Comparison of ENCODE assay signal across 13 mouse cellular contexts in genomic region chrX:109191436-109191835, GRCm38 (mm10). TPM values are rescaled to one million over a fixed set of nuclear protein-coding genes. Genes with fewer than 3 reads are reported as not detected.
DNase-seq lines count a peak whose midpoint lies in the region; ATAC-seq lines count a peak whose summit lies in the region.
"Had no signal": no experiment of that assay in that cellular context is flagged by ENCODE, and none has a peak within 500 bp of the region (broad histone marks: within the 10 kb centered on the region; RNA-seq: fewer than 3 reads in every experiment).

No protein-coding gene starts in this region.

- WGBS in heart, embryonic 10.5 days = 63% methylated on average over 4 of the region's 4 CpGs
- WGBS in forebrain, embryonic 10.5 days = 78% methylated on average over 4 of the region's 4 CpGs
- 50% methylated on average over 4 of the region's 4 CpGs for WGBS in hindbrain, embryonic 11.5 days

- H3K27me3 ChIP-seq in heart, embryonic 10.5 days (ENCODE audit: insufficient read depth, poor library complexity, severe bottlenecking) = no peaks in the 10 kb centered on the region
- H3K27me3 ChIP-seq in forebrain, embryonic 10.5 days (ENCODE audit: poor library complexity, severe bottlenecking) = no peaks in the 10 kb centered on the region
- H3K27me3 ChIP-seq in hindbrain, embryonic 11.5 days (ENCODE audit: control insufficient read depth, insufficient read depth, low read length) = no peaks in the 10 kb centered on the region
- H3K27me3 ChIP-seq: neural tube, embryonic 13.5 days had no signal

- H3K4me3 ChIP-seq in heart, embryonic 10.5 days = no peak overlapping the region
- H3K4me3 ChIP-seq in forebrain, embryonic 10.5 days = no peak overlapping the region
- H3K4me3 ChIP-seq in hindbrain, embryonic 11.5 days (ENCODE audit: low read depth, low read length) = no peak overlapping the region
- H3K4me3 ChIP-seq: neural tube, embryonic 13.5 days had no signal

- H3K4me2 ChIP-seq in hindbrain, embryonic 11.5 days (replicated peaks; ENCODE audit: low read depth, low read length) = no peak overlapping the region
- H3K4me2 ChIP-seq: neural tube, embryonic 13.5 days had no signal

- DNase-seq in heart, adult 11 months = peak; percentile 97
- DNase-seq in heart, embryonic 10.5 days (ENCODE audit: low spot score) = no peak
- DNase-seq in heart, adult 18-20 months = peak; percentile 22 to 71
- peak; percentile 31 for DNase-seq in kidney, postnatal 14 days
- DNase-seq in forebrain, embryonic 10.5 days (ENCODE audit: extremely low spot score, low spot score) = no peak
- no peak for DNase-seq in hindbrain, embryonic 11.5 days (ENCODE audit: low spot score)
- no peak for DNase-seq in right cerebral cortex, postnatal 25 days
- DNase-seq: cerebellum, adult 11-12 months; thymus, postnatal 36 days had no signal

- H3K27ac ChIP-seq in heart, embryonic 10.5 days = no peak overlapping the region
- no peak overlapping the region for H3K27ac ChIP-seq in forebrain, embryonic 10.5 days
- no peak overlapping the region for H3K27ac ChIP-seq in hindbrain, embryonic 11.5 days (ENCODE audit: low read depth, low read length)
- H3K27ac ChIP-seq: neural tube, embryonic 13.5 days had no signal

- ATAC-seq in megakaryocyte progenitor cell, adult 5-6 weeks (replicated peaks; ENCODE audit: poor library complexity) = peak; percentile 93
- ATAC-seq in hindbrain, embryonic 11.5 days (ENCODE audit: low FRiP score) = no peak

- no peaks in the 10 kb centered on the region for H3K4me1 ChIP-seq in heart, embryonic 10.5 days
- H3K4me1 ChIP-seq in forebrain, embryonic 10.5 days = no peaks in the 10 kb centered on the region
- H3K4me1 ChIP-seq in hindbrain, embryonic 11.5 days (replicated peaks; ENCODE audit: control insufficient read depth, insufficient read depth, low read length) = no peaks in the 10 kb centered on the region
- H3K4me1 ChIP-seq: neural tube, embryonic 13.5 days had no signal

- no peak overlapping the region for H3K9ac ChIP-seq in hindbrain, embryonic 11.5 days (ENCODE audit: low read depth, low read length)
- H3K9ac ChIP-seq: neural tube, embryonic 13.5 days had no signal

- no peaks in the 10 kb centered on the region for H3K9me3 ChIP-seq in heart, embryonic 10.5 days
- H3K9me3 ChIP-seq in forebrain, embryonic 10.5 days = no peaks in the 10 kb centered on the region
- no peaks in the 10 kb centered on the region for H3K9me3 ChIP-seq in hindbrain, embryonic 11.5 days (ENCODE audit: control insufficient read depth, low read length)
- H3K9me3 ChIP-seq: neural tube, embryonic 13.5 days had no signal

- no peaks in the 10 kb centered on the region for H3K36me3 ChIP-seq in heart, embryonic 10.5 days
- no peaks in the 10 kb centered on the region for H3K36me3 ChIP-seq in forebrain, embryonic 10.5 days (replicated peaks)
- H3K36me3 ChIP-seq in hindbrain, embryonic 11.5 days (ENCODE audit: control insufficient read depth, insufficient read depth, low read length) = no peaks in the 10 kb centered on the region
- H3K36me3 ChIP-seq: neural tube, embryonic 13.5 days had no signal

RNA-seq across cellular contexts. Expression of gene Gm6377, which starts 5.1 kb away (rescaled TPM):
- 0.06 TPM in 1 of 2 replicates, not detected in the other for polyA plus RNA-seq in heart, embryonic 10.5 days (2016; fragmentation: Nextera tagmentation; extraction: Ambion mirVana)
- under 1 TPM; 0.10 to 0.13 TPM for total RNA-seq in heart, adult 18-20 months (2021)
- total RNA-seq in megakaryocyte progenitor cell, adult 5-6 weeks (2015) = 0.79 and 1.0 TPM in 2 replicates
- total RNA-seq in megakaryocyte progenitor cell, adult 5-6 weeks (2017) = 0.84 and 2.4 TPM in 2 replicates
- 0.10 TPM in 1 of 2 replicates, not detected in the other for polyA plus RNA-seq in forebrain, embryonic 10.5 days (2016; fragmentation: Nextera tagmentation; extraction: Ambion mirVana)
- polyA plus RNA-seq in hindbrain, embryonic 11.5 days (2014; fragmentation: Nextera tagmentation; extraction: Ambion mirVana) = 0.07 TPM in 1 of 2 replicates, not detected in the other
- total RNA-seq: ES-E14; left cerebral cortex, adult 18-20 months had no signal
- polyA plus RNA-seq: neural tube, embryonic 13.5 days had no signal

Comparison
In these comparisons a context has a peak if more than half of its experiments do, and no peak if none do; other contexts are left out.
1. DNase-seq: peak in heart, adult 11 months (single experiment), heart, adult 18-20 months (2 of 2) and kidney, postnatal 14 days (single experiment); none in heart, embryonic 10.5 days (single experiment), forebrain, embryonic 10.5 days (single experiment), hindbrain, embryonic 11.5 days (single experiment) and right cerebral cortex, postnatal 25 days (single experiment).